Mouse (Mus musculus): ENCODE measurements around the gene Aamdc. TPM values are rescaled to one million over a fixed set of nuclear protein-coding genes. Genes with fewer than 3 reads are reported as not detected.

Gene Aamdc
- polyA plus RNA-seq (2012; ENCODE audit: insufficient read depth, insufficient read length, low replicate concordance, missing spikeins) = not detected in 2 replicates

DNA sequence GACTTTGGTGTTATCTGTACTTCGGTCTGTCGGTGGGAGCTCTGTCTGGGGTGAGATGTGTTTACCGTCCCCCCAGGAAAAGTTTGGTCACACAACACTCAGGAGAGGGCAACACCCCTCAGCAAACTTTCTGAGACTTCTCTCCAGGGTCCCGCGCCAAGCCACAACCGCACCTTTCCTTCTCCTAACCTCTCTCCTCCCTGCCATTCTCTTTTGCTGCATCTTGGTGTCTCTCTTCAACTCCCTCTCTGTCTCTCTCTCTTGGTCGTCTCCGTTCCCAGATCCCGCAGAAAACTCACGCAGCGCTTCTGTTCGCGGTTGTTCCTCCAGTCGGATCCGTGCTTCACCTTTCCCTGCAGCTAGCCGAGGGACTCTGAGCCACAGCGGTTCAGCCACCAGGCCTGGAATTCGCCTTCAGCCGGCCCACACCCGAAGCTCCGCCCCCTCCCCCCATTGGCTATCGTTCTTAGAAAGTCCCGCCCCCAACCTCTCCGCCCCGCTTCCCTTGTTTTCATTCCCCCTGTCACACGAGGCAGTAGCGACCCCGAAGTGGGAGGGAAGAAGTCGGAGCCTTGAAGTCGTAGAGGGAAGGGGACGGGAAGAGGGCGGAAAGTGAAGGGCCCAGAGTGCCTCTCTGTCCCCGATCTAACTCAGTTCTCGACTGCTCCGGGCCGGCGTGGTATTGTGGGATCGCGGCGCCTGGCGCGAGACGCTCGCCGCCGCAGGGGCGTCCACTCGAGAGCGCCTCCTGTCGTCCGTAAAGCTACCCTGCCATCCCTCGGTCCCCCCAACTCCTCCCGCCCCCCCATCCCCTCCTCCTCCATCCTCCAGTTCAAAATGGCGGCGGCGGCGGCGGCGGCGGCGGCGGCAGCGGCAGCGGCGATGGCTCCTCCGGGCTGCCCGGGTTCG, at the start of gene Aamdc, which contains the start of gene Rsf1:
TSS of gene Aamdc (minus strand) at position 431 of the 909 bp plus-strand sequence.
TSS of gene Rsf1 (plus strand) at position 823 of the 909 bp plus-strand sequence.
- under 1% methylated on average over 68 of the region's 68 CpGs for WGBS
- H3K4me1 ChIP-seq (ENCODE audit: control insufficient read depth, insufficient read depth, low read length) = peaks cover 3% of the 10 kb centered on the region; the same call in 1 of the 2 replicates
- peak within 1 kb of the TSS; percentile 94 for H3K27ac ChIP-seq (ENCODE audit: insufficient read depth, low read depth, low read length)
- peak; percentile 61 for TF ChIP-seq POLR2A (IDR thresholded peaks at IDR 0.05; ENCODE audit: insufficient read depth, low read depth, low read length)
- peak; percentile 79 for TF ChIP-seq CTCF (IDR thresholded peaks at IDR 0.05; ENCODE audit: insufficient read depth, low read depth, low read length)
- peak within 1 kb of the TSS; percentile 93 for H3K4me3 ChIP-seq (ENCODE audit: insufficient read depth, low read depth, low read length)

DNA sequence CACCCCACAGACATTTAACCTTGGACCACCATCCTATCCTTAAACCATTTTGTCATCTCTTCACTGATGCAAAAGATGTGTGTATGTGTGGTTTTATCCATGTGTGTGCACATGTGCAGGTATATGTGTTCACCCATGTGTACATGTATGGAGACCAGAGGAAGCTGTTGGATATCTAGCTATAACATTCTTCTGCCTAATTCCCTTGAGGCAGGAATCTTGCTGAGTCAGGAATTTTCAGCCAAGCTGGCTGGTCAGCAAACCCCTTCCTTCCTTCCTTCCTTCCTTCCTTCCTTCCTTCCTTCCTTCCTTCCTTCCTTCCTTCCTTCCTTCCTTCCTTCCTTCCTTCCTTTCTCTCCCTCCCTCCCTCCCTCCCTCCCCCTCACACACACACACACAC, 44.1 kb upstream of the Aamdc start:
- no peak for TF ChIP-seq CTCF (IDR thresholded peaks at IDR 0.05; ENCODE audit: insufficient read depth, low read depth, low read length)
- no peak for TF ChIP-seq POLR2A (IDR thresholded peaks at IDR 0.05; ENCODE audit: insufficient read depth, low read depth, low read length)
- Histone ChIP-seq H3K4me1 (ENCODE audit: control insufficient read depth, insufficient read depth, low read length) (no peaks in the 10 kb centered on the region), H3K27ac (ENCODE audit: insufficient read depth, low read depth, low read length) (no peak overlapping the region), H3K4me3 (ENCODE audit: insufficient read depth, low read depth, low read length) (no peak overlapping the region)

DNA sequence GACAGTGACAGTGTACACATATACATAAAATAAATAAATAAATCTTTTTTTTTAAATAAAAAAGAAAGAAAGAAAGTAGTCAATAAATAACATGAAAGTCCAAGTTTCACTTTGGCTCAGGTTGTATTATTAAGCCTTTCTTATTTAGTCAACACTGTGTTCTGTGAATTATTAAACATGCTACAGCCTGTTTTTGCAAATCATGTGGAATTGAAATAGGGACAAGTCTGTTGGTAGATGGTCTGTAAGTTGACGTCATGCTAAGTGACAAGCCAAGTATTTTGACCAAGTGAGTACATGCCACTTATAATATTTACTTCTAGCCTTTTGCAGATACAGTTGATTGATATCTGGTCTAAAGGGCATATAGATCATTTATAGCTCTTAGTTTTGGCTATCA, 43.4 kb upstream of the Aamdc start:
- no peak overlapping the region for H3K4me3 ChIP-seq (ENCODE audit: insufficient read depth, low read depth, low read length)
- 98% methylated on average over 1 of the region's 1 CpGs for WGBS
- TF ChIP-seq POLR2A (IDR thresholded peaks at IDR 0.05; ENCODE audit: insufficient read depth, low read depth, low read length) = no peak
- TF ChIP-seq CTCF (IDR thresholded peaks at IDR 0.05; ENCODE audit: insufficient read depth, low read depth, low read length) = no peak
- H3K4me1 ChIP-seq (ENCODE audit: control insufficient read depth, insufficient read depth, low read length) = no peaks in the 10 kb centered on the region
- H3K27ac ChIP-seq (ENCODE audit: insufficient read depth, low read depth, low read length) = no peak overlapping the region

DNA sequence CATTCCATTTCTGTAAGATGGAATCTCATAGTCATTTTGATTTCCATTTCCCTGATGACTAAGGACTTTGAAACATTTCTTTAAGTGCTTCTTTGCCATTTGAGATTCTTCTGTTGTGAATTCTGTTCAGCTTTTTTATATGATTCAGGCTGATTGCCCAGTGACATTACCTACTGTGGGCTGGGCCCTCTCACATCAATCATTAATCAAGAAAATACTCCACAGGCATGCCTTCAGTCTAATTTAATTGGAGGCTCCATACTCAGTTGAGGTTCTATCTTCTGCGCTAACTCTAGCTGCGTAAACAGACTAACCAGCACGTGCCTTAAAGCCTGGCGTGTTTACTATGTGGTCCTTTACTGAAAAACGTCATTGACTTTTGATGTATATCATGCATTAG, 42.0 kb upstream of the Aamdc start:
- no peak overlapping the region for H3K4me3 ChIP-seq (ENCODE audit: insufficient read depth, low read depth, low read length)
- TF ChIP-seq POLR2A (IDR thresholded peaks at IDR 0.05; ENCODE audit: insufficient read depth, low read depth, low read length) (no peak), CTCF (IDR thresholded peaks at IDR 0.05; ENCODE audit: insufficient read depth, low read depth, low read length) (no peak)
- H3K27ac ChIP-seq (ENCODE audit: insufficient read depth, low read depth, low read length) = no peak overlapping the region
- WGBS = 96% methylated on average over 5 of the region's 5 CpGs
- no peaks in the 10 kb centered on the region for H3K4me1 ChIP-seq (ENCODE audit: control insufficient read depth, insufficient read depth, low read length)

DNA sequence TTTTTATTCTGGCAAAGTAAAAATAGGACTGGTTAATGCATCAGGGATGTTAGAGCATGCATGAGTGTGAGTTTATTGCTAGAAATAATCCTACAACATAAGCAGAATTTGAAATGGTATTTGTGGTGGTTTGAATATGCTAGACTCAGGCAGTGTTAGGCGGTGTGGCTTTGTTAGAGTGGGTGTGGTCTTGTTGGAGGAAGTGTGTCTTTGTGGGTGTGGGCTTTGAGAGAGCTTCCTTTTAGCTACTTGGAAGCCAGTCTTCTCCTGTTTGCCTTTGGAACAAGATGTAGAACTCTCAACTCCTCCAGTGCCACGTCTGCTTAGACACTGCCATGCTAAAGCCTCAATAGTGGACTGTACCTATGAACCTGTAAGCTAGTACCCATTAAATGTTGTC, 19.3 kb upstream of the Aamdc start:
- WGBS = 93% methylated on average over 2 of the region's 2 CpGs
- no peaks in the 10 kb centered on the region for H3K4me1 ChIP-seq (ENCODE audit: control insufficient read depth, insufficient read depth, low read length)
- H3K27ac ChIP-seq (ENCODE audit: insufficient read depth, low read depth, low read length) = no peak overlapping the region
- TF ChIP-seq CTCF (IDR thresholded peaks at IDR 0.05; ENCODE audit: insufficient read depth, low read depth, low read length) = no peak
- no peak for TF ChIP-seq POLR2A (IDR thresholded peaks at IDR 0.05; ENCODE audit: insufficient read depth, low read depth, low read length)
- H3K4me3 ChIP-seq (ENCODE audit: insufficient read depth, low read depth, low read length) = no peak overlapping the region

DNA sequence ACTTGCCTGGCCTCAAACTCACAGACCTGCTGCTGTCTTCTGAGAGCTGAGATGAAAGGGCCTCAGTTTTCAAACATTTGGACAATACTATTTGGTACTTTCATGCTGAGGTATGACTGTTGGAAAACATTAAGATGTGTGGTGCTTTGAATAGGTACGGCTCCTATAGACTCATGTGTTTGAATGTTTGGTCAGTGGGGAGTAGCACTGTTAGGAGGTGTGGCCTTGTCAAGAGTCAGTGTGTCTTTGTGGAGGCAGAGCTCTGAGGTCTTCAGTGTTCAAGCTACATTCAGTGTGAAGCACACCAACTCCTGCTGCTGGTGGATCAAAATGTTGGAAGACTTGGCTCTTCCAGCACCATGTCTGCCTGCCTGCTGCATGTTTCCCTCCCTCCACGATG, 14.2 kb upstream of the Aamdc start:
- no peak overlapping the region for H3K4me3 ChIP-seq (ENCODE audit: insufficient read depth, low read depth, low read length)
- H3K4me1 ChIP-seq (ENCODE audit: control insufficient read depth, insufficient read depth, low read length) = peaks cover 17% of the 10 kb centered on the region
- no peak for TF ChIP-seq POLR2A (IDR thresholded peaks at IDR 0.05; ENCODE audit: insufficient read depth, low read depth, low read length)
- no peak for TF ChIP-seq CTCF (IDR thresholded peaks at IDR 0.05; ENCODE audit: insufficient read depth, low read depth, low read length)
- WGBS = 69% methylated on average over 2 of the region's 2 CpGs
- no peak overlapping the region for H3K27ac ChIP-seq (ENCODE audit: insufficient read depth, low read depth, low read length)

DNA sequence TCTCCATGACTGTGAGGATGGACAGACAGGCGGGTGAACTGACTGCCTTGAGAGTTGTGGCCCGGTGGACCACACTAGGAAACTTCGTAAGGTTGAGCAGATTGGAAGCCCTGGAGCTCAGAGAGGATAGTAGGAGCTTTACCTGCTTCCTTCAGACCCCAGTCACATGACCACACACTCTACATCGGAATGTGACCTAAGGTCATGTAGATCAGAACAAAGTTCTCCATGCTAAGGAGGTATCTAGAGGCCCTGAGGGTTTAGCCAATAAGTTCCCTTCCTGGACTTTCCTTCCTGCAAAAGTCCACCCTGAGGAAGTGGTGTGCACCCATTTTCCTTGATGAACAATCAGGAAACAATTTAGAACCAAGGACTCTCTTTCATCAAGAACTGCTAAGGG, 13.1 kb upstream of the Aamdc start:
- Histone ChIP-seq H3K4me3 (ENCODE audit: insufficient read depth, low read depth, low read length) (no peak overlapping the region), H3K4me1 (ENCODE audit: control insufficient read depth, insufficient read depth, low read length) (peaks cover 17% of the 10 kb centered on the region), H3K27ac (ENCODE audit: insufficient read depth, low read depth, low read length) (no peak overlapping the region)
- TF ChIP-seq POLR2A (IDR thresholded peaks at IDR 0.05; ENCODE audit: insufficient read depth, low read depth, low read length) (no peak), CTCF (IDR thresholded peaks at IDR 0.05; ENCODE audit: insufficient read depth, low read depth, low read length) (no peak)
- WGBS = 90% methylated on average over 4 of the region's 4 CpGs

DNA sequence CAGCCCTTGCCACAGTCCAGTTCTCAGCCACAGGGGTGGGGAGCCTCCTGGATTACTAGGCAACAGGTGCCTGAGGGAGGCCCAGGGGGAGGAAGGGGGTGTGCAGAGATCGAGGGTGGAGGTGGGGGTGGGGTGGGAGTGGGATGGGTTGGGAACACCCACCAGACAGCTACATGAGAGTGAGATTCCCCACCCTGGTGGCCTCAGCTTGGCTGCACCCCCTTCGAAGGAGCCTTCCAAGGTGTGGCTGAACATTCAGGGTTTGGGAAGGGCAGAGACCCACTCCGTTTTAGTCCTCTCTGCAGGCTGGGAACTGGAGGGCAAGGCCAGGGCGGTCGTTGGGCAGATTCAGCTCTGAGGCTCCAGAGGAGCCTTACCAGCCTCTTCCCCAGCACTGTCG, 12.0 kb upstream of the Aamdc start:
- H3K27ac ChIP-seq (ENCODE audit: insufficient read depth, low read depth, low read length) = no peak overlapping the region
- no peak for TF ChIP-seq POLR2A (IDR thresholded peaks at IDR 0.05; ENCODE audit: insufficient read depth, low read depth, low read length)
- no peak for TF ChIP-seq CTCF (IDR thresholded peaks at IDR 0.05; ENCODE audit: insufficient read depth, low read depth, low read length)
- 79% methylated on average over 6 of the region's 6 CpGs for WGBS

DNA sequence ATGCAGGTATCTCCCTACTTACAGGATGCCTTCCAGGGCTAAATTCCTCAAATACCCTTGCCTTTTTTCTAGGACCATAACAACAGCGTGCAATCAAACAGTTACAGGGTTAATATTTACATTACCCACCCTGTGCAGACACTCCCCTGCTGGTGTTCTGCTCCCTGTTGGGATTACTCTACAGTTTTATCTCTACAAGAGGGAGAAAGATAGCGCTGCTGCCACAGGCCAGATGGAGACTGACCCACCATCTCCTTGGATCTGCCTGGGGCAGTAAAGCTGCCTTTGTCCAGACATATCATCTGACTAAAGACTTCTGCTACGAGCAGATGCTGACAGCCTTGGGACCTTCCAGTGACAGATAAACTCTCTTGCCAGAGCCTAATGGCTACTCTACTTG, 11.2 kb upstream of the Aamdc start:
- TF ChIP-seq POLR2A (IDR thresholded peaks at IDR 0.05; ENCODE audit: insufficient read depth, low read depth, low read length) (no peak), CTCF (IDR thresholded peaks at IDR 0.05; ENCODE audit: insufficient read depth, low read depth, low read length) (no peak)
- WGBS = 51% methylated on average over 3 of the region's 3 CpGs
- Histone ChIP-seq H3K27ac (ENCODE audit: insufficient read depth, low read depth, low read length) (no peak overlapping the region), H3K4me1 (ENCODE audit: control insufficient read depth, insufficient read depth, low read length) (peaks cover 17% of the 10 kb centered on the region), H3K4me3 (ENCODE audit: insufficient read depth, low read depth, low read length) (no peak overlapping the region)

More for the DNA sequence above, 12.0 kb upstream of the Aamdc start:
- H3K4me3 ChIP-seq (ENCODE audit: insufficient read depth, low read depth, low read length) = no peak overlapping the region
- peaks cover 17% of the 10 kb centered on the region for H3K4me1 ChIP-seq (ENCODE audit: control insufficient read depth, insufficient read depth, low read length)
